Mouse (Mus musculus): Measurements from ENCODE around the gene Gps1.

- TF ChIP-seq MAX (IDR thresholded peaks at IDR 0.05; ENCODE audit: low read depth) (no peak), POLR2A (IDR thresholded peaks at IDR 0.05; ENCODE audit: insufficient read length, low read depth) (no peak), POLR2AphosphoS2 (IDR thresholded peaks at IDR 0.05; ENCODE audit: insufficient read length, low read depth) (no peak), USF1 (IDR thresholded peaks at IDR 0.05; ENCODE audit: low read depth) (no peak)
Observed at GRCm38 (mm10) chr11:120808010-120808409, 23.9 kb downstream of the Gps1 start.

Data from myocyte (in vitro differentiated cells).